Mouse (Mus musculus) midbrain, embryonic 10.5 days (tissue): ENCODE measurements around the gene Prr13. TPM values are rescaled to one million over a fixed set of nuclear protein-coding genes. Genes with fewer than 3 reads are reported as not detected.
A peak's percentile ranks its signal among the peaks of the same experiment; 100 is the strongest.

Source experiments
- DNase-seq: peaks from one replicate; pipeline ENCODE4 v3.0.0-alpha.2; 2017; ENCODE audit warnings: low spot score
- H3K27ac ChIP-seq: fragments of 300-500 bp; sonication (generic); replicated peaks from 2 replicates; pipeline ENCODE4 v1.5.1; 2016; ENCODE audit warnings: mild to moderate bottlenecking
- H3K27me3 ChIP-seq: fragments of 300-500 bp; sonication (generic); 2 replicates; pipeline ENCODE4 v1.6.1; 2016; ENCODE audit warnings: low read depth, mild to moderate bottlenecking; ENCODE audit not compliant: poor library complexity, severe bottlenecking
- H3K36me3 ChIP-seq: fragments of 300-500 bp; sonication (generic); 2 replicates; pipeline ENCODE4 v1.6.1; 2016; ENCODE audit warnings: mild to moderate bottlenecking, moderate library complexity
- H3K4me1 ChIP-seq: fragments of 300-500 bp; sonication (generic); 2 replicates; pipeline ENCODE4 v1.6.1; 2016
- H3K4me3 ChIP-seq: fragments of 300-500 bp; sonication (generic); 2 replicates; pipeline ENCODE4 v1.5.1; 2016; ENCODE audit warnings: mild to moderate bottlenecking, moderate library complexity
- H3K9me3 ChIP-seq: fragments of 300-500 bp; sonication (generic); replicated peaks from 2 replicates; pipeline ENCODE4 v1.6.1; 2016; ENCODE audit warnings: mild to moderate bottlenecking
- WGBS: fragments of 180-500 bp; shearing (Covaris S2); methylation state at CpG from one replicate; pipeline ENCODE4 v1.1.7; 2016; 5-methylcytosine and 5-hydroxymethylcytosine counted together
- polyA plus RNA-seq: library from polyadenylated mRNA; unstranded; fragments of >200 nt; fragmentation: Nextera tagmentation; extraction: Ambion mirVana; gene quantifications from 2 replicates; pipeline ENCODE4 v1.2.1, GENCODE M21; 2016

The Prr13 gene
- polyA plus RNA-seq, 1 experiment from 2014 or later, result 75.7 TPM

DNA sequence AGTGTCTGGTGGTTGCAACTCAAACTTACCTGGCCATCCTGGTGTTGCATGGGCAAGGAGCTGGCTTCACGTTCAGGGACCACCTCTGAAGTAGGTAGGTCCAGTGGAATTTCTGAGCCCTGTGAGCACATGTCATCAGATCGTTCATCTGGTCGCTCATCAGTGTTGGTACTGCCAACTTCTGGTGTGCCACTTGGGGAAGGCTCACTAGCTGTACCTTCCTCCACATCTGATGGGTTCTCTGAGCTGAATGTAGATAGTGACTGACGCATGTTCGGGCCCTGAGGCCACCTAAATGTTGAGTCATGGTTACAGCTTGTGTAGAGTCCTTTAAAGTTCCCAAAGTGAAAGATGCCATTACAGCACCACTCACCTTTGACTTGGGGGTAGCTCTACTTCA, 41.7 kb downstream of the Prr13 start:
- Histone ChIP-seq H3K27me3 (no peaks in the 10 kb centered on the region), H3K4me3 (no peak overlapping the region), H3K27ac (no peak overlapping the region), H3K36me3 (peaks cover 99% of the 10 kb centered on the region), H3K4me1 (no peaks in the 10 kb centered on the region), H3K9me3 (no peaks in the 10 kb centered on the region)
- WGBS, result 90% methylated on average over 5 of the region's 5 CpGs
- no peak for DNase-seq

DNA sequence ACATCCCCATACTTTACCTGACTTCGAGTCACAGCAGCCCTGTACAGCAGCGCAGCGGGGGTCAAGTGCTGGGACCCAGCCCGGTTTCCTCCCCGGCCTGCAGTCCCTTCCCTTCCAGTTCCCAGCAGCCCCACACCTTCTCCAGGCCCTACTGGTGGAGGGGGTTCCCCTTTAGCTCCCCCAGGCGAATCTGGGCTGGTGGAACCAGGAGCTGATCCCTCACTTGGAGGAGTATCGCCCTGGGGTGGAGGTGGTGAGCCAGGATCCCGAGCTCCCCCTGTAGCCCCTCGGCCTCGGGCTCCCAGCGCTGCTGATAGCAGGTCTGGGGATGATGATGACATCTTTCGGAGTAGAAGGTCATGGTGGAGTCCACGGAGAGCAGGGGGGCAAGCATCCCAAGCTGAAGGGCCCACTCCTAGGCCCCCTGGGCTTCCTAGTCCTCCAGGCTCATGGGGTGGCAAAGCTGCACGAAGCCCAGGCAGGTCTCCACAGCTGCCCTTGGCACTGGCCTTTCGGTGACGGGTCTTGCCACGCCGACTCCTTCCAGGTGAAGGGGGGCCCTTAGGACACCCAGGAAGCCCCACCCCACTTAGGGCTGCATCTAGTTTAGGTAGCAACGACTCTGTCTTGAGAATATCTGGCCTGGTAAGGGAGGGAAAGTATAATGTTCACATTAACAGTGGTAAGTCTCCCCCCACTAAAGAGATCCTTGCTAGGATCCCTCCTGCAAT, 42.4 kb downstream of the Prr13 start:
- Histone ChIP-seq H3K4me3 (no peak overlapping the region), H3K27me3 (no peaks in the 10 kb centered on the region), H3K36me3 (peaks cover 98% of the 10 kb centered on the region), H3K9me3 (no peaks in the 10 kb centered on the region), H3K27ac (no peak overlapping the region), H3K4me1 (no peaks in the 10 kb centered on the region)
- 92% methylated on average over 19 of the region's 19 CpGs for WGBS
- DNase-seq, result no peak

DNA sequence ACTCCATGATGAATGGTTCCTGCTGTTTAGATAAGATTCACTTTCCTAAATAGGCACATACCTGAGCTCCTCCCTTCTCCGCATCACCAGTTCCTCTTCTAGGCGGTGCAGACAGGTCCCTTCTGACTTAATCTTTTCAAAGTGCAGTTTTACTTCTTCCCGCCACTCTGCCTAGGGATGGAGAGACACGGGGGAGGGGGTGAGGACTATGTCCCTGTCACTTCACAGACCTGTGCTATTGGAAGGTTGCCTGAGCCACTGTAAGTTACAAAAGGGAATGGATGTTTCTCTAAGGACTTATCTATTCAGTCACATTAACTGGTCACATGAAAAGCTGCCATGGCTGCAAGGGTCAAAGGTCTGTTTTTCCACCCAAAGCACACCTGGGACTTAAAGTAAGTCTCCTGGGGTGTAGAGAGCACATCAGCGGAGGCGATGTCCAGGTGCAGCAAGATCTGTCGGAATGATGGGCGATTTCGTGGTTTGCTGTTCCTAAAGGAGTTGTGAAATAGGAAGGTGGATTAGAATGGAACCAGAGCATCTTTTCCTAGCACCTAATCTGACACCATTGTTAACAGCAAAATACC, 43.5 kb downstream of the Prr13 start:
- Histone ChIP-seq H3K4me3 (no peak overlapping the region), H3K27ac (no peak overlapping the region), H3K27me3 (no peaks in the 10 kb centered on the region), H3K4me1 (no peaks in the 10 kb centered on the region), H3K36me3 (peaks cover 92% of the 10 kb centered on the region), H3K9me3 (no peaks in the 10 kb centered on the region)
- WGBS, result 86% methylated on average over 9 of the region's 9 CpGs
- no peak for DNase-seq

DNA sequence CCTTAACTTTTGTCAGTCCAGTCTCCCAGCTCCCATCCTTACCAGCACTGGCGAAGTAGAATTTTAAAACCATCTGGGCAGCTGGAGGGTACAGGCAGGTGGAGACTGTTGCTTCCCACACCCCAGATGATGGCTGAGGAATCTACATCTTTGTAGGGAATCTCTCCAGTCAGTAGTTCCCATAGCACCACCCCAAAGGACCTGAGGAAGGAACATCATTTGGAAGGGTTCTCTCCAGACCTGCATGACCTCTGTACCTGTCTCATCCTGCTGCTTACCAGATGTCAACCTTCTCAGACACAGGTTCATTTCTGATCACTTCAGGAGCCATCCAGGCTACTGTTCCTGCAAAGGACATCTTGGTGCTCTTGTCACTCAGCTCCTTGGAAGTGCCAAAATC, 44.6 kb downstream of the Prr13 start, which contains the start of gene Gm10337:
Gm10337 (plus strand) TSS at position 276 of the 400 bp plus-strand sequence.
- no peak within 1 kb of the TSS for H3K4me3 ChIP-seq
- DNase-seq, result no peak
- H3K27me3 ChIP-seq, result no peaks in the 10 kb centered on the region
- no peak within 1 kb of the TSS for H3K27ac ChIP-seq
- H3K36me3 ChIP-seq, result peaks cover 90% of the 10 kb centered on the region
- H3K9me3 ChIP-seq, result no peaks in the 10 kb centered on the region
- H3K4me1 ChIP-seq, result no peaks in the 10 kb centered on the region
- WGBS, result 93% methylated on average over 1 of the region's 1 CpGs

DNA sequence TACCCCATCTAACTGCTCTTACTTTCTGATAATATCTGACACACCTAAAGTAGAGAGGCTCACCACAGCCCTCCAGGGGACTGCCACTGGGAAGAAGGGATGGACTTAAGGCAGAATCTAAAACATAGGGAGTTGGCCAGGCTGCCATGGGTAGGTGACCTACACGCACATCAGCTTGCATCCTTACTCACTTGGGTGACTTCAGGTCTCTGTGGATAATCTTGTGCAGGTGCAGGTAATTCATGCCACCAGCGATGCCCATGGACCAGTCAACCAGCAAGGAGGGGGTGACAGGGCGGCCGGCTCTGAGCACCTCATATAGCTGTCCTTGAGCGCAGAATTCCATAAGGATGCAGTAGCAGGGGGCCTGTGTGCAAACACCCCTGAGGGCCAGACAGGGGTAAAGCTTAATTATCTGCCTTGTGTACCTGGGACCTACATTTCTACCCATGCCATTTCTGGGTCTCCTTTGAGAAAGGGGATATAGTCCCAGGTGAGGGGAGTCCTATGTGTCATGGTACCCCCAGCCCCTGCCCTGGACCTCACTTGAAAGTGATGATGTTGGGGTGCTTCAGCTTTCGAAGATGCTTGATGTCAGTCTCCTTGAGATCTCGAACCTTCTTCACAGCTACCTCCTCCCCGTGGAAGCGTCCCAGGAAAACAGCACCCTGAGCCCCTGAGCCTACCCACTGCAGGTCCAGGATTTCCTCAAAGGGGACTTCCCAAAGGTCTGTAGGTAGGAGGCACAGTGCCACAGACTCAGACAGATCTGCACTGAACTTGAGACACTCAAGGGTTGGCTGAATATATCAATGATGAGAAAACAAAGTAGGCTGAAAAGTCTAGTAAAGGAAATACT, 45.3 kb downstream of the Prr13 start:
- 88% methylated on average over 9 of the region's 9 CpGs for WGBS
- DNase-seq, result no peak
- H3K4me1 ChIP-seq, result peaks cover 3% of the 10 kb centered on the region; the same call in 1 of the 2 replicates
- H3K27ac ChIP-seq, result no peak overlapping the region
- no peaks in the 10 kb centered on the region for H3K9me3 ChIP-seq
- H3K4me3 ChIP-seq, result no peak overlapping the region
- H3K36me3 ChIP-seq, result peaks cover 85% of the 10 kb centered on the region
- H3K27me3 ChIP-seq, result no peaks in the 10 kb centered on the region

DNA sequence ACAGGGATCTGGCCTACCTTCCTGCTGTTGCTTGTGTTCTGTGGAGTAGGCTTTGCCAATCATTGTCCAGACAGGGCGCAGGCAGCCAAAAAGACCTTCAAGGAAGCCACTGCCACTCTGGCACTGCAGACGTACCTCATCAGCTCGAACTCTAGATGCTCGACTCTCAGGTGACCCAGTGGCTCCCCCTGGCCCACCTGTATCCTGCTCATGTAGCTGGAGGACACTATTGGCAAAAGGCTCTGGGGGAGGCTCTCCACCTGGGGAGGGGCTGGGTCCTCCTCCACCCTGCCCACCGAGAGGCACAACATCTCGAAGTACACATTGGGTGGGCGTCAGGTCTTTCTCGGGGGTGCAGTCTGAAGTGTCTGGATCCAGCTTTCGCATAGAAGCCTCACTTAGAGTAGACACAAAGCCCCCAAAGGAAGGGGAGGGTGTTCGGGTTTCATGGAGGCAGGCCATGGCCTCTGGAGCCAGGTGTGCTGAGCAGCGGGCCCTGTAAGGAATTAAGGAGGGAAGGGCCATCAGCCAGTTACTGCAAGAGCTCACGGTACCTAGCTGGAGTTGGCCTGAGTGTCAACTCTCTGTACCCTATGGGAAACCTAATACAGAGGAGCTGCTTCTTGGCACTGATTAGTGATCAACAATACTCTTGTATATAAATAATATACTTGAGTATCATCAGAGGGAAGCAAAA, 46.4 kb downstream of the Prr13 start:
- no peaks in the 10 kb centered on the region for H3K27me3 ChIP-seq
- no peak for DNase-seq
- no peak overlapping the region for H3K4me3 ChIP-seq
- peaks cover 74% of the 10 kb centered on the region for H3K36me3 ChIP-seq
- H3K9me3 ChIP-seq, result no peaks in the 10 kb centered on the region
- no peak overlapping the region for H3K27ac ChIP-seq
- 80% methylated on average over 12 of the region's 12 CpGs for WGBS
- H3K4me1 ChIP-seq, result peaks cover 13% of the 10 kb centered on the region

DNA sequence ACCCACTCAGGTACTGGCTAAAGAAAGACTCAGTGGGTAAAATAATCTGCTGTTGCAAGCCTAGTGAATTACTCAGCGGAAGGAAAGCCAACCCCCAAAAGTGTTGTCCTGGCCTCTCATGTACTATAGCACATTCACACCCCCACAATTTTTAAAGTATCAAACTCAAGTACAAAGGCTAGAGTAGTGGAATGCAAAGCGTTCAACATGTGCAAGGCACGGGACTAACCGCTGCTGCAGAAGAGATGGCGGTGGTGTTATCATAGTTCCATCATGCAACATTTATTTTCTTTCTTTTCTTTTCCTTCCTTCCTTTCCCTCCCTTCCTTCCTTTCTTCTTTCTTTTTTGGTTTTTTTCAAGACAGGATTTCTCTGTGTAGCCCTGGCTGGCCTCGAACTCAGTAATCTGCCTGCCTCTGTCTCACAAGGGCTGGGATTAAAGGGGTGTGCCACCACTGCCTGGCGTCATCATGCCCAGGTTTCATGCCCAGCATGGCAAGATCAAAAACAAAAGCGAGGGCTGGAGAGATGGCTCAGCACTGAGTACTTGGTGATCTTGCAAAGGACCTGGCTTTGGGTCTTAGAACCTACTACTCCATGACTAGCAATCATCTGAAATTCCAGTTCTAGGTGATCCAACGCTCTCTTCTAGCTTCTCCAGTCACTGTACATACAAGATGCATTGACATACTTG, 47.1 kb downstream of the Prr13 start:
- no peaks in the 10 kb centered on the region for H3K27me3 ChIP-seq
- no peaks in the 10 kb centered on the region for H3K9me3 ChIP-seq
- H3K27ac ChIP-seq, result no peak overlapping the region
- DNase-seq, result no peak
- H3K4me3 ChIP-seq, result no peak overlapping the region
- WGBS, result 90% methylated on average over 9 of the region's 9 CpGs
- H3K4me1 ChIP-seq, result peaks cover 19% of the 10 kb centered on the region
- H3K36me3 ChIP-seq, result peaks cover 67% of the 10 kb centered on the region

DNA sequence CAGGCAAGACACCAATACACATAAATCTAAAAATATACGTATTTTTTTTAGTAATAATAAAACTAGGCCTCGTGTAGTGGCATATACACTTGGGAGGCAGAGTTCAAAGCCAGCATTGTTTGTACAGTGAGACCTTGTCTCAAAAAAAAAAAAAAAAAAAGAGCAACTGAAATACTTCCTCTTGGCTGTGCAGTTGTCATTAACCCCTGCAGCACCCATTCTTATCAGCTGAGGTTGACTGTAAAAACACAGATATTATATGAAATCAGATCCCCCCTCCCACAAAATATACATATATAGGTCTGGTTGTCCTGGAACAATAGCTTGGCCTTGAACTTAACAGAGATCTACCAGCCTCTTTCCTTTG, 47.6 kb downstream of the Prr13 start:
- H3K36me3 ChIP-seq, result peaks cover 62% of the 10 kb centered on the region
- no peak overlapping the region for H3K27ac ChIP-seq
- no peak overlapping the region for H3K4me3 ChIP-seq
- peaks cover 25% of the 10 kb centered on the region for H3K4me1 ChIP-seq
- WGBS, result 83% methylated on average over 2 of the region's 2 CpGs
- H3K27me3 ChIP-seq, result no peaks in the 10 kb centered on the region
- no peaks in the 10 kb centered on the region for H3K9me3 ChIP-seq
- DNase-seq, result no peak

DNA sequence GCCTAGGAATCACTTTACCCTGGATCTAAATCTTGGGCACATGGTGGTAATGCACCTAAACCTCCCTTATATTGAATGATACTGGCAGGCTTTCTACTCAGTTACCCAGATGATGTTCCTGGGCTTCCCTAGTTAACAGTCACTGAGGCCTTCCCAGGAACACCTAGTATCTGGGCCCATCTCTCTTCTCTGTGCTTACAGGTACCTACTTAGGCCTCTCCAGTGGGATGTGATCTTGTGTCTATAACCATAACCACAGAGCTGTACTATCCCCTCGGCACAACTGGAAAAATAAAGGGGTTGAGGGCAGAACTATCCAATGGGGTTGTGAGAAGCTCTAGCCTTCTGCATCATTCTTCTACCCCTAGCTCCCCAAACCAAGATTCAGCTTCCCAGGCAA, 48.0 kb downstream of the Prr13 start:
- Histone ChIP-seq H3K36me3 (peaks cover 58% of the 10 kb centered on the region), H3K4me3 (no peak overlapping the region), H3K9me3 (no peaks in the 10 kb centered on the region), H3K4me1 (peaks cover 29% of the 10 kb centered on the region), H3K27ac (no peak overlapping the region), H3K27me3 (no peaks in the 10 kb centered on the region)
- DNase-seq, result no peak
- WGBS, result 95% methylated on average over 1 of the region's 1 CpGs

DNA sequence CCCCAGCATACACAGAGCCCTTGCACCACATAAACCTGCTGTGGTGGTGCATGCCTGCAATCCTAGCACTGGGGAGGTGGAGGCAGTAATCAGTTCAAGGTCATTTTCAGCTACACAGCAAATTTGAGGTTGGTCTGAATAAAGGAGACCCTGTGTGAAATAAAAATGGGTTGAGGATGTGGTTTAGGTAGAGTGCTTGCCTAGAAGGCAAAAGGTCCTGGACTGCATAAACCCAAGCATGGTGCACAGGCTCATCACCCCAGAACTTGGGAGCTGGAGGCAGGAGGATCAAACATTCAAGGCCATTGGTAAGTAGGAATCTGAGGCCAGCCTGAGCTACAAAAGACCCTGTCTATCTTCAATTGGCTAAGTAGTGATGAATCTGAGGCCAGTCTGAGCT, 48.7 kb downstream of the Prr13 start:
- DNase-seq, result no peak
- Histone ChIP-seq H3K4me3 (no peak overlapping the region), H3K27me3 (no peaks in the 10 kb centered on the region), H3K27ac (no peak overlapping the region), H3K36me3 (peaks cover 51% of the 10 kb centered on the region), H3K9me3 (no peaks in the 10 kb centered on the region), H3K4me1 (peaks cover 36% of the 10 kb centered on the region)

DNA sequence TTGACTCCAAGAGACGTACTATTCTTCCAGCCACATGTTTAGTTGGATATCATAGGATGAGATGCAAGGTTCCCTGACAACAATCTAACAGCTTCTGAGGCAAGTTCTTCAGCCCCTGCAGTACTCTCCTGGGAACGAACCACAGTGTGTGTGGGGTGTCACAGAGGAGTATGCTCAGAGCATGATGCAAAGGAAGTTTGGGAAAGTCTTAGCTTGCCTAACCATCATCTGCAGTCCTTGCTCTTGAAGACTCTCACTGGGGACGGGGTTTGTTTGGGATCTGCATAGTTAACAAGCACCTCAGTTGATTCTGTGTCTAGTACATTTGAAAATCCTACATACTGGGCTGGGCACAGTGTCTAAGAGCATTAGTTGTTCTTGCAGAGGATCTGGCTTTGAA, 49.5 kb downstream of the Prr13 start:
- WGBS, result 89% methylated on average over 3 of the region's 3 CpGs
- H3K9me3 ChIP-seq, result no peaks in the 10 kb centered on the region
- H3K27me3 ChIP-seq, result no peaks in the 10 kb centered on the region
- H3K4me1 ChIP-seq, result peaks cover 42% of the 10 kb centered on the region
- DNase-seq, result no peak
- no peak overlapping the region for H3K27ac ChIP-seq
- no peak overlapping the region for H3K4me3 ChIP-seq
- H3K36me3 ChIP-seq, result peaks cover 43% of the 10 kb centered on the region

DNA sequence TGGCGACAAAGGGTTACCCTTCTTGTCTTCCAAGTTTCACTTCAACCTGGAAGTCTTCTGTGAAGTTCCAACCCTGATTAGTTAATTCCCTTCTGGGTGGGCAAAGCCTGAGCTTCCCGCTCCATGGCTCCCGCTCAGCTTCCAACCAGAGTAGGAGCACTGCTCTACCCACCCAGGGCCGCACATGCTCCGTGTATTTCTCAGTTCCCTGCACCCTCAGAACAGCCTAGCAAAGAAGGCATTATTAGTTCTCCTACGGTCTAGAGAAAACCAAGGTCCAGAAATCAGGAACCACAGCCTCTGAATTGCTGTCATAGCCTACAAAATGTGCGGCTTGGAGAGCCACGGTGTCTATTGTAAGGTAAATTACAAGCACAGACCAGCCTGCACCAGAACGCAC, 51.3 kb downstream of the Prr13 start:
- Histone ChIP-seq H3K4me3 (peak overlapping the region; percentile 75), H3K36me3 (peaks cover 25% of the 10 kb centered on the region), H3K27ac (peak overlapping the region; percentile 85), H3K9me3 (no peaks in the 10 kb centered on the region), H3K4me1 (peaks cover 51% of the 10 kb centered on the region), H3K27me3 (no peaks in the 10 kb centered on the region)
- 6% methylated on average over 9 of the region's 9 CpGs for WGBS
- no peak for DNase-seq
